Comparison of ENCODE assay signal across 10 mouse cellular contexts in the genomic region with DNA sequence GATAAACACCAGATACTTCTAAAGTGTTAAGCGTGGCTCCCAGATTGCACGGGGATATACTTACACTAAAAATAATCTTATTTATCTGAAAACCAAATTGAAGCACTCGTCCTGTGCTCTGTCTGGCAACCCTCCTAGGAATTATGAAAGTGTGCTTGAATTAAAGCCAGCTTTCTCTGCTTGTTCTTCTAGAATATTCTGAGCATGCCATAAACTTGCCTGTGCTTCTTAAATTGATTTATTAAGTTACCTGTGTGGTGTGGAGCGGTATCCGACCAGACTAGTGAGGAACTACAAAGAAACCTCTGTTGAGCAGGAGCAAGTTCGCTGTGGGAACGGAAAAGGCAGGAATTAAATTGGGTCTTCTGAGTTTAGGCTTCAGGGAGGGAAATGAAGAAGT.
DNase-seq lines count a peak whose midpoint lies in the region; ATAC-seq and TF ChIP-seq lines count a peak whose summit lies in the region.
"Had no signal": no experiment of that assay in that cellular context is flagged by ENCODE, and none has a peak within 500 bp of the region (broad histone marks: within the 10 kb centered on the region; RNA-seq: fewer than 3 reads in every experiment).

No protein-coding gene starts in this region.

- H3K27ac ChIP-seq in lung, embryonic 14.5 days (ENCODE audit: low read depth), result no peak overlapping the region
- H3K27ac ChIP-seq in stomach, embryonic 16.5 days (ENCODE audit: low read length), result no peak overlapping the region
- H3K27ac ChIP-seq in neural tube, embryonic 15.5 days (replicated peaks), result no peak overlapping the region
- H3K27ac ChIP-seq: heart, embryonic 15.5 days had no signal

- peak; percentile 48 for DNase-seq in heart, adult 8-10 months (ENCODE audit: low spot score)
- no peak for DNase-seq in heart, postnatal 25 days (ENCODE audit: low spot score)
- peak; percentile 38 for DNase-seq in lung, embryonic 14.5 days
- DNase-seq in lung, adult 2 months, result no peak
- DNase-seq in fibroblast of lung, adult 2 months (ENCODE audit: low read depth), result peak; percentile 59

- no peaks in the 10 kb centered on the region for H3K36me3 ChIP-seq in lung, embryonic 14.5 days (ENCODE audit: insufficient read depth)
- H3K36me3 ChIP-seq in stomach, embryonic 16.5 days (ENCODE audit: control insufficient read depth, insufficient read depth, low read length), result no peaks in the 10 kb centered on the region
- no peaks in the 10 kb centered on the region for H3K36me3 ChIP-seq in neural tube, embryonic 15.5 days
- H3K36me3 ChIP-seq: heart, embryonic 15.5 days had no signal

- H3K4me3 ChIP-seq in lung, embryonic 14.5 days (ENCODE audit: low read depth, low read length), result no peak overlapping the region
- H3K4me3 ChIP-seq in lung, adult 2 months (replicated peaks; ENCODE audit: extremely low read depth, low read depth, low read length), result no peak overlapping the region
- H3K4me3 ChIP-seq in stomach, embryonic 16.5 days (replicated peaks; ENCODE audit: low read length), result no peak overlapping the region
- no peak overlapping the region for H3K4me3 ChIP-seq in neural tube, embryonic 15.5 days (replicated peaks)
- H3K4me3 ChIP-seq: heart, embryonic 15.5 days had no signal

- intact Hi-C loops in heart, postnatal 25 days (cut with DNase I), result loop anchor here (2.0 to 10.0 kb wide), 3 partner anchors 180 to 690 kb away; no protein-coding TSS in a partner anchor

- no peak for TF ChIP-seq CTCF in lung, embryonic 14.5 days (IDR thresholded peaks at IDR 0.05; ENCODE audit: low read depth)
- TF ChIP-seq CTCF in lung, adult 2 months (IDR thresholded peaks at IDR 0.05; ENCODE audit: insufficient read depth, low read length), result no peak

- H3K4me1 ChIP-seq in lung, embryonic 14.5 days (ENCODE audit: insufficient read depth), result peaks cover 5% of the 10 kb centered on the region; the same call in 1 of the 2 replicates
- H3K4me1 ChIP-seq in lung, adult 2 months (ENCODE audit: control insufficient read depth, insufficient read depth, low read length), result peaks cover 3% of the 10 kb centered on the region; the same call in 1 of the 2 replicates
- 0 out of 2 replicates have a peak, but pooled peaks cover 3% of the 10 kb centered on the region for H3K4me1 ChIP-seq in stomach, embryonic 16.5 days (ENCODE audit: control insufficient read depth, insufficient read depth, low read length)
- H3K4me1 ChIP-seq in neural tube, embryonic 15.5 days, result no peaks in the 10 kb centered on the region

- no peak overlapping the region for H3K9ac ChIP-seq in lung, embryonic 14.5 days
- no peak overlapping the region for H3K9ac ChIP-seq in stomach, embryonic 16.5 days (ENCODE audit: low read length)
- no peak overlapping the region for H3K9ac ChIP-seq in neural tube, embryonic 15.5 days (replicated peaks)
- H3K9ac ChIP-seq: heart, embryonic 15.5 days had no signal

- ATAC-seq in lung, embryonic 14.5 days (ENCODE audit: insufficient read depth), result no peak
- ATAC-seq in stomach, embryonic 16.5 days (ENCODE audit: insufficient read depth, low FRiP score), result no peak
- no peak for ATAC-seq in inflammation-experienced regulatory T-cells, adult 6 months
- ATAC-seq in neural tube, embryonic 15.5 days (ENCODE audit: low FRiP score), result no peak

- no peaks in the 10 kb centered on the region for H3K27me3 ChIP-seq in lung, embryonic 14.5 days (ENCODE audit: insufficient read depth, low read length)
- 0 out of 2 replicates have a peak, but pooled peaks cover 4% of the 10 kb centered on the region for H3K27me3 ChIP-seq in stomach, embryonic 16.5 days (ENCODE audit: control insufficient read depth, insufficient read depth, low read length)
- H3K27me3 ChIP-seq in neural tube, embryonic 15.5 days (replicated peaks), result no peaks in the 10 kb centered on the region
- H3K27me3 ChIP-seq: heart, embryonic 15.5 days; Patski had no signal

- no peaks in the 10 kb centered on the region for H3K9me3 ChIP-seq in lung, embryonic 14.5 days (ENCODE audit: low read depth, low read length)
- no peaks in the 10 kb centered on the region for H3K9me3 ChIP-seq in stomach, embryonic 16.5 days (replicated peaks; ENCODE audit: control insufficient read depth, low read length)
- no peaks in the 10 kb centered on the region for H3K9me3 ChIP-seq in neural tube, embryonic 15.5 days (replicated peaks)
- H3K9me3 ChIP-seq: heart, embryonic 15.5 days had no signal

- no peak for TF ChIP-seq POLR2A in lung, adult 2 months (IDR thresholded peaks at IDR 0.05; ENCODE audit: borderline replicate concordance, extremely low read depth, low read depth, low read length)

- no peak overlapping the region for H3K4me2 ChIP-seq in lung, embryonic 14.5 days
- peak overlapping the region; percentile 1; the same call in 1 of the 2 replicates for H3K4me2 ChIP-seq in stomach, embryonic 16.5 days (ENCODE audit: low read depth, low read length)
- H3K4me2 ChIP-seq in neural tube, embryonic 15.5 days, result no peak overlapping the region
- H3K4me2 ChIP-seq: heart, embryonic 15.5 days had no signal

- 54% methylated on average over 7 of the region's 7 CpGs for WGBS in lung, embryonic 14.5 days
- 48% methylated on average over 7 of the region's 7 CpGs for WGBS in lung, adult 2 months
- 50% methylated on average over 7 of the region's 7 CpGs for WGBS in stomach, embryonic 16.5 days
- 76% methylated on average over 7 of the region's 7 CpGs for WGBS in neural tube, embryonic 15.5 days

Comparison
In these comparisons a context has a peak if more than half of its experiments do, and no peak if none do; other contexts are left out.
1. DNase-seq: peak in heart, adult 8-10 months (single experiment), lung, embryonic 14.5 days (single experiment) and fibroblast of lung, adult 2 months (single experiment); none in heart, postnatal 25 days (single experiment) and lung, adult 2 months (single experiment).